Mouse (Mus musculus) heart, embryonic 13.5 days (tissue): Measurements from ENCODE around the gene Capns1. TPM values are rescaled to one million over a fixed set of nuclear protein-coding genes. Genes with fewer than 3 reads are reported as not detected.

Experiments used
- polyA plus RNA-seq: library from polyadenylated mRNA; unstranded; fragments of >200 nt; fragmentation: Nextera tagmentation; extraction: Ambion mirVana; gene quantifications from 2 replicates; pipeline ENCODE4 v1.2.1, GENCODE M21; 2015

Capns1 gene
- polyA plus RNA-seq, 1 experiment from 2014 or later = 81.8 TPM

Other genes starting within 250 kb of the Capns1 start
- gene Zfp74, start 244.7 kb downstream of the Capns1 start, polyA plus RNA-seq = 7.2 TPM in 2 replicates
- 17.2 and 20.2 TPM in 2 replicates for gene Zfp568, start 214.9 kb downstream of the Capns1 start, polyA plus RNA-seq
- 2.5 and 4.0 TPM in 2 replicates for gene Zfp14, start 147.4 kb downstream of the Capns1 start, polyA plus RNA-seq
- 4.2 and 4.6 TPM in 2 replicates for gene Zfp82, start 125.9 kb downstream of the Capns1 start, polyA plus RNA-seq
- gene Gm26920, start 108.4 kb downstream of the Capns1 start, polyA plus RNA-seq = 0.29 TPM in 1 of 2 replicates, not detected in the other
- 4.7 and 6.0 TPM in 2 replicates for gene Zfp566, start 108.3 kb downstream of the Capns1 start, polyA plus RNA-seq
- gene Zfp260, start 104.0 kb downstream of the Capns1 start, polyA plus RNA-seq = 70.2 and 76.4 TPM in 2 replicates
- gene Zfp382, start 76.9 kb downstream of the Capns1 start, polyA plus RNA-seq = 9.6 and 10.0 TPM in 2 replicates
- 8.6 and 9.5 TPM in 2 replicates for gene Zfp146, start 29.1 kb downstream of the Capns1 start, polyA plus RNA-seq
- gene Cox7a1, start 14.7 kb downstream of the Capns1 start, polyA plus RNA-seq = 330 and 354 TPM in 2 replicates
- 113 and 123 TPM in 2 replicates for gene Polr2i, start 33.1 kb upstream of the Capns1 start, polyA plus RNA-seq
- 145 and 170 TPM in 2 replicates for gene Tbcb, start 33.5 kb upstream of the Capns1 start, polyA plus RNA-seq
- gene Ovol3, start 36.9 kb upstream of the Capns1 start, polyA plus RNA-seq = not detected in 2 replicates
- gene Thap8, start 81.3 kb upstream of the Capns1 start, polyA plus RNA-seq = 0.37 and 0.39 TPM in 2 replicates
- 7.1 and 8.5 TPM in 2 replicates for gene Wdr62, start 81.6 kb upstream of the Capns1 start, polyA plus RNA-seq
- gene Clip3, start 92.9 kb upstream of the Capns1 start, polyA plus RNA-seq = 10.2 and 14.9 TPM in 2 replicates
- 60.5 and 66.1 TPM in 2 replicates for gene Alkbh6, start 109.9 kb upstream of the Capns1 start, polyA plus RNA-seq
- 18.3 and 20.2 TPM in 2 replicates for gene Syne4, start 116.0 kb upstream of the Capns1 start, polyA plus RNA-seq
- gene E130208F15Rik, start 122.9 kb upstream of the Capns1 start, polyA plus RNA-seq = 2.5 and 3.3 TPM in 2 replicates
- 14.6 and 15.1 TPM in 2 replicates for gene Sdhaf1, start 125.1 kb upstream of the Capns1 start, polyA plus RNA-seq
- gene Lrfn3, start 164.0 kb upstream of the Capns1 start, polyA plus RNA-seq = 1.9 TPM in 2 replicates
- 27.8 and 28.7 TPM in 2 replicates for gene Tyrobp, start 214.9 kb upstream of the Capns1 start, polyA plus RNA-seq
- gene Hcst, start 221.0 kb upstream of the Capns1 start, polyA plus RNA-seq = 0.66 and 0.90 TPM in 2 replicates
- 1.2 and 1.4 TPM in 2 replicates for gene Nfkbid, start 222.9 kb upstream of the Capns1 start, polyA plus RNA-seq
- 26.8 and 29.5 TPM in 2 replicates for gene Aplp1, start 246.7 kb upstream of the Capns1 start, polyA plus RNA-seq